Mouse (Mus musculus) neural tube, embryonic 15.5 days (tissue): ENCODE results near the gene Slc25a29. TPM values are rescaled to one million over a fixed set of nuclear protein-coding genes. Genes with fewer than 3 reads are reported as not detected.

Source experiments
- ATAC-seq: fragments of 200-750 bp; cut with Nextera tagmentation; 2 replicates; pipeline ENCODE4 v1.8.0; 2017; ENCODE audit warnings: mild to moderate bottlenecking, moderate TSS enrichment, moderate library complexity; ENCODE audit not compliant: low FRiP score
- H3K27ac ChIP-seq: fragments of 300-500 bp; sonication (generic); replicated peaks from 2 replicates; pipeline ENCODE4 v1.5.1; 2015; ENCODE audit warnings: mild to moderate bottlenecking, inconsistent platforms
- H3K27me3 ChIP-seq: fragments of 300-500 bp; sonication (generic); replicated peaks from 2 replicates; pipeline ENCODE4 v1.6.1; 2015; ENCODE audit warnings: inconsistent platforms
- H3K36me3 ChIP-seq: fragments of 300-500 bp; sonication (generic); 2 replicates; pipeline ENCODE4 v1.6.1; 2015; ENCODE audit warnings: inconsistent platforms
- H3K4me1 ChIP-seq: fragments of 300-500 bp; sonication (generic); 2 replicates; pipeline ENCODE4 v1.6.1; 2015; ENCODE audit warnings: inconsistent platforms
- H3K4me2 ChIP-seq: fragments of 300-500 bp; sonication (generic); 2 replicates; pipeline ENCODE4 v1.6.1; 2015; ENCODE audit warnings: inconsistent platforms, mild to moderate bottlenecking, moderate library complexity
- H3K4me3 ChIP-seq: fragments of 300-500 bp; sonication (generic); replicated peaks from 2 replicates; pipeline ENCODE4 v1.5.1; 2015; ENCODE audit warnings: mild to moderate bottlenecking, inconsistent platforms
- H3K9ac ChIP-seq: fragments of 300-500 bp; sonication (generic); replicated peaks from 2 replicates; pipeline ENCODE4 v1.6.1; 2015; ENCODE audit warnings: mild to moderate bottlenecking, inconsistent platforms
- H3K9me3 ChIP-seq: fragments of 300-500 bp; sonication (generic); replicated peaks from 2 replicates; pipeline ENCODE4 v1.6.1; 2016; ENCODE audit warnings: inconsistent platforms
- WGBS: fragments of 180-500 bp; shearing (Covaris S2); methylation state at CpG from one replicate; pipeline ENCODE4 v1.1.7; 2015; ENCODE audit warnings: mixed read lengths; 5-methylcytosine and 5-hydroxymethylcytosine counted together
- polyA plus RNA-seq: library from polyadenylated mRNA; unstranded; fragments of >200 nt; fragmentation: Nextera tagmentation; extraction: Ambion mirVana; gene quantifications from 2 replicates; pipeline ENCODE4 v1.2.1, GENCODE M21; 2015

Slc25a29 gene
- polyA plus RNA-seq, 1 experiment from 2014 or later, result 19.9 TPM

DNA sequence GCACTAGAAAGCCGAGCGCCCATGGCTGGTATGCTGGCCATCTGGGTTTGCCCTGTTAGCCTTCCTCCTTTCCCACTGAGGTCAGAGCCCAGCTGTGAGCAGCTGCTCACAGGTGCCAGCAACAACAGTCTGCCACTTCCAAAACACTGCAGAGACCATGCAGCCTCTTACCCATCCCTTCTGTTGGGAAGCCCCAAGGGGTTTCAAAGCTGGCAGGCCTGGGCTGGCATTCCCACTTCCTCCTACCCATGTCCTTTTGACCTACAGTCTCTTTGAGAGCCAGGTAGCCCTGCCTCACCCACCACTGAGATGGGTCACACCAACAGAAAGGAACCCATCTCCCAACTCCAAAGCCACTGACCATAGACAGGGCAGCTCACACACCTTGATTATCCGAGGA lies 2.3 kb downstream of the Slc25a29 start:
- 93% methylated on average over 3 of the region's 3 CpGs for WGBS
- peaks cover 57% of the 10 kb centered on the region for H3K4me1 ChIP-seq
- ATAC-seq, result no peak

GRCm38 (mm10) chr12:108832851-108833250 lies 2.8 kb downstream of the Slc25a29 start:
- Histone ChIP-seq H3K36me3 (0 out of 2 replicates have a peak, but pooled peaks cover 3% of the 10 kb centered on the region), H3K4me2 (no peak overlapping the region), H3K9me3 (no peaks in the 10 kb centered on the region), H3K4me3 (no peak overlapping the region), H3K9ac (no peak overlapping the region), H3K4me1 (peaks cover 52% of the 10 kb centered on the region), H3K27me3 (no peaks in the 10 kb centered on the region), H3K27ac (no peak overlapping the region)
- no peak for ATAC-seq
- 81% methylated on average over 8 of the region's 8 CpGs for WGBS

More for the DNA sequence above, 2.3 kb downstream of the Slc25a29 start:
- no peaks in the 10 kb centered on the region for H3K27me3 ChIP-seq
- no peaks in the 10 kb centered on the region for H3K9me3 ChIP-seq
- H3K4me3 ChIP-seq, result no peak overlapping the region
- no peak overlapping the region for H3K9ac ChIP-seq
- H3K4me2 ChIP-seq, result 0 out of 2 replicates have a peak overlapping the region, but pooled peaks have one; percentile 1
- H3K27ac ChIP-seq, result no peak overlapping the region
- no peaks in the 10 kb centered on the region for H3K36me3 ChIP-seq

- H3K4me2 ChIP-seq, result no peak overlapping the region
- no peak for ATAC-seq
- 52% methylated on average over 9 of the region's 9 CpGs for WGBS
- no peak overlapping the region for H3K9ac ChIP-seq
- H3K36me3 ChIP-seq, result peaks cover 5% of the 10 kb centered on the region; the same call in 1 of the 2 replicates
- H3K4me1 ChIP-seq, result peaks cover 45% of the 10 kb centered on the region
- H3K27me3 ChIP-seq, result no peaks in the 10 kb centered on the region
- no peaks in the 10 kb centered on the region for H3K9me3 ChIP-seq
- no peak overlapping the region for H3K4me3 ChIP-seq
- H3K27ac ChIP-seq, result no peak overlapping the region
Observed at GRCm38 (mm10) chr12:108831966-108832643, 3.6 kb downstream of the Slc25a29 start.

GRCm38 (mm10) chr12:108830358-108830757 lies 5.3 kb downstream of the Slc25a29 start:
- no peaks in the 10 kb centered on the region for H3K27me3 ChIP-seq
- WGBS, result 92% methylated on average over 6 of the region's 6 CpGs
- H3K9me3 ChIP-seq, result no peaks in the 10 kb centered on the region
- no peak overlapping the region for H3K4me2 ChIP-seq
- no peak overlapping the region for H3K9ac ChIP-seq
- H3K4me1 ChIP-seq, result peaks cover 36% of the 10 kb centered on the region
- no peak overlapping the region for H3K4me3 ChIP-seq
- H3K36me3 ChIP-seq, result peaks cover 13% of the 10 kb centered on the region; the same call in 1 of the 2 replicates
- ATAC-seq, result no peak
- no peak overlapping the region for H3K27ac ChIP-seq

GRCm38 (mm10) chr12:108829636-108830035 lies 6.0 kb downstream of the Slc25a29 start:
- H3K4me1 ChIP-seq, result peaks cover 29% of the 10 kb centered on the region
- no peaks in the 10 kb centered on the region for H3K9me3 ChIP-seq
- no peak overlapping the region for H3K4me2 ChIP-seq
- no peak overlapping the region for H3K4me3 ChIP-seq
- no peaks in the 10 kb centered on the region for H3K27me3 ChIP-seq
- ATAC-seq, result no peak
- H3K27ac ChIP-seq, result no peak overlapping the region
- no peak overlapping the region for H3K9ac ChIP-seq
- WGBS, result 85% methylated on average over 5 of the region's 5 CpGs
- peaks cover 13% of the 10 kb centered on the region; the same call in 1 of the 2 replicates for H3K36me3 ChIP-seq

DNA sequence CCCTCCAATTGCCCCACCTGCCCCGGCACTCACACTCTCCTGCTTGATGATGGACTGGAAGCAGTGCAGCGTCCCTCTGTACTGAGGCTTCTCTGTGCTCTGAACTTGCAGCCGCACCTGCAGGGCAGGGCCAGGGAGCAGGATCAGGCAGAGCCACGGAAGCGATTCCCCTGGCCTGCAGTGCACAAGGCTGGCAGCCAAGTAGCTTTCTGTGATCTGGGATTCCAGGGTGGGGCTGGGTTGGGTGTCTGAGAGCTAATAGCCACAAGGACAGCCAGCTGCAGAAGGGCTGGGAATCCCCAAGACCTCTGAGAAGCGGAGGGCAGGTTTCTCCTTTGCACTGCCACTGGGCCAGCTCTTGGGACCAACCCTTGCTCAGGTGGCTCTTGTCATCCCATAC lies 8.0 kb downstream of the Slc25a29 start:
- ATAC-seq, result no peak
- Histone ChIP-seq H3K27me3 (no peaks in the 10 kb centered on the region), H3K27ac (no peak overlapping the region), H3K4me3 (no peak overlapping the region), H3K4me2 (no peak overlapping the region), H3K4me1 (peaks cover 9% of the 10 kb centered on the region), H3K36me3 (peaks cover 13% of the 10 kb centered on the region; the same call in 1 of the 2 replicates), H3K9ac (no peak overlapping the region), H3K9me3 (no peaks in the 10 kb centered on the region)
- 93% methylated on average over 6 of the region's 6 CpGs for WGBS

GRCm38 (mm10) chr12:108826958-108827535 lies 8.6 kb downstream of the Slc25a29 start:
- H3K4me1 ChIP-seq, result peaks cover 3% of the 10 kb centered on the region
- no peak overlapping the region for H3K9ac ChIP-seq
- WGBS, result 97% methylated on average over 28 of the region's 28 CpGs
- H3K27me3 ChIP-seq, result no peaks in the 10 kb centered on the region
- no peak for ATAC-seq
- no peaks in the 10 kb centered on the region for H3K9me3 ChIP-seq
- H3K27ac ChIP-seq, result no peak overlapping the region
- no peak overlapping the region for H3K4me3 ChIP-seq
- H3K4me2 ChIP-seq, result no peak overlapping the region
- H3K36me3 ChIP-seq, result peaks cover 13% of the 10 kb centered on the region; the same call in 1 of the 2 replicates

DNA sequence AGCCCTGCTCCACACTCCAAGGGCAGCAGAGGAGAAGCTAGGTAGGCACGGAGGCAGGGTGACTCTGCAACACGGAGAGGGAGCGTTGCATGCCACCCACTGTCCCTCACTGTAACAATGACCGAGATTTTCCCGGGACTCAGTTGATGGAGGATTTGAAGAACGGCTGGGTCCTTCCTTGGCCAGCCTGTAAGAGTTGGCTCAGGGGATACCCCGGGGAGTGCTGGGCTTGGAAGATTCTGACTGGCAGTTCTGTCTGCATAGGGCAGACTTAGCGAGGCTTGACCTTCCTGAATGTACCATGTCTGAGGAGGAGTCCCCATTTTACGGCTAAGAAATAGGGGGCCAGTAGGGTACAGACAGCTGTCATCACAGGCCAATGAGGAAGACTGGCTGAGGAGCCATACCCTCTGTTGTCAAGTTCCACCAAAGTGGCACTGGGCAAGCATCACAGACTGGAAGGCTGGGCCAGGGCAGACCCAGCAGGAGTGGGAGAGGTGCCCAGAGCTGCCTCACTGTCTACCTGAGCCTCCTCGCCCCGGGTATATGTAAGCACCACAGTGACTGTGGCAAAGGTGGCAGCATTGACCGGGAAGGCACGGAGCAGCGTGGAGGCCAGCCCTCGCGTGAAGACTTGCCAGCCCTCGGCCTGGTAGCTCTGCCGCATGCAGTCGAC lies 9.3 kb downstream of the Slc25a29 start:
- no peak overlapping the region for H3K4me2 ChIP-seq
- ATAC-seq, result no peak
- no peaks in the 10 kb centered on the region for H3K9me3 ChIP-seq
- no peak overlapping the region for H3K27ac ChIP-seq
- no peak overlapping the region for H3K9ac ChIP-seq
- WGBS, result 95% methylated on average over 19 of the region's 19 CpGs
- no peaks in the 10 kb centered on the region for H3K4me1 ChIP-seq
- H3K27me3 ChIP-seq, result no peaks in the 10 kb centered on the region
- no peak overlapping the region for H3K4me3 ChIP-seq
- H3K36me3 ChIP-seq, result peaks cover 13% of the 10 kb centered on the region; the same call in 1 of the 2 replicates

DNA sequence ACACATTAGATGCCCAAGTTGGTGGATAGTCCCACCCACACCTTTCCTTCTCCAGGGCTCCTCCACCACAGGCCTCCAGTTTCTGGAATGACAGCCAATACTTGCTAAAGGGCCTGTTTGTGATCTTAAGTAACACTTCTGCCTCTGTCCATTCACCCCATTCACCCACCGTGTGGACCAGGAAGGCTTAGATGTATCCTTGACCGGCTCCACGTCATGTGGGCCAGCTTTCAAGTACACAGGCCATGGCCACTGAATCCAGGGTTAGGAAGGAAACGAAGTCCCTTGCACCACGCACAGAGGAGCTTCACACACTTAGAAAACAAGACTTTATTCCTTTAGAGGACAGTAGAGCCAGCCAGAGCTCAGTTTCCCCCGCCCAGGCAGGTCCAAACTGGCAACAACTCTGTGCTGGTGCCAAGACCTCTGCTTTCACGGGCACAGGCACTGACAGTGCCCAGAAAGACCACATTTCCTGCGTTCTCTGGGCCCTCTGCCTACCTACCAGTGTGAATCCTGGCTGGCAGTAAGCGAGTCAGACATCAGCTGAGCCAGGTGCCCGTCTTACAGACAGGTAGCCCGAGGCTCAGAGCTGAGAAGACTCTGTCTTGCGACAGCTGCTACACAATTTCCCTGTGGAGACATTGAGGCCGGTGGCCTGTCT lies 10.0 kb downstream of the Slc25a29 start:
- no peak overlapping the region for H3K27ac ChIP-seq
- no peak overlapping the region for H3K9ac ChIP-seq
- no peaks in the 10 kb centered on the region for H3K27me3 ChIP-seq
- no peak overlapping the region for H3K4me2 ChIP-seq
- no peak for ATAC-seq
- peaks cover 13% of the 10 kb centered on the region; the same call in 1 of the 2 replicates for H3K36me3 ChIP-seq
- no peak overlapping the region for H3K4me3 ChIP-seq
- no peaks in the 10 kb centered on the region for H3K4me1 ChIP-seq
- no peaks in the 10 kb centered on the region for H3K9me3 ChIP-seq
- 94% methylated on average over 13 of the region's 13 CpGs for WGBS

- H3K9me3 ChIP-seq, result no peaks in the 10 kb centered on the region
- no peaks in the 10 kb centered on the region for H3K27me3 ChIP-seq
- H3K4me3 ChIP-seq, result no peak overlapping the region
- WGBS, result 91% methylated on average over 15 of the region's 15 CpGs
- no peak for ATAC-seq
- no peak overlapping the region for H3K9ac ChIP-seq
- H3K4me1 ChIP-seq, result no peaks in the 10 kb centered on the region
- no peak overlapping the region for H3K4me2 ChIP-seq
- peaks cover 13% of the 10 kb centered on the region; the same call in 1 of the 2 replicates for H3K36me3 ChIP-seq
- no peak overlapping the region for H3K27ac ChIP-seq
Observed at GRCm38 (mm10) chr12:108824225-108824874, 11.3 kb downstream of the Slc25a29 start.

GRCm38 (mm10) chr12:108823036-108823435 lies 12.6 kb downstream of the Slc25a29 start:
- Histone ChIP-seq H3K4me2 (no peak overlapping the region), H3K4me1 (no peaks in the 10 kb centered on the region), H3K9me3 (no peaks in the 10 kb centered on the region), H3K9ac (no peak overlapping the region), H3K27me3 (no peaks in the 10 kb centered on the region), H3K4me3 (no peak overlapping the region), H3K36me3 (peaks cover 16% of the 10 kb centered on the region), H3K27ac (no peak overlapping the region)
- no peak for ATAC-seq
- WGBS, result 73% methylated on average over 8 of the region's 8 CpGs
